Mouse (Mus musculus): ENCODE data around the gene Oprd1. TPM values are rescaled to one million over a fixed set of nuclear protein-coding genes. Genes with fewer than 3 reads are reported as not detected.
A peak's percentile ranks its signal among the peaks of the same experiment; 100 is the strongest.

Oprd1 gene
- polyA plus RNA-seq, 1 experiment: not detected

DNA sequence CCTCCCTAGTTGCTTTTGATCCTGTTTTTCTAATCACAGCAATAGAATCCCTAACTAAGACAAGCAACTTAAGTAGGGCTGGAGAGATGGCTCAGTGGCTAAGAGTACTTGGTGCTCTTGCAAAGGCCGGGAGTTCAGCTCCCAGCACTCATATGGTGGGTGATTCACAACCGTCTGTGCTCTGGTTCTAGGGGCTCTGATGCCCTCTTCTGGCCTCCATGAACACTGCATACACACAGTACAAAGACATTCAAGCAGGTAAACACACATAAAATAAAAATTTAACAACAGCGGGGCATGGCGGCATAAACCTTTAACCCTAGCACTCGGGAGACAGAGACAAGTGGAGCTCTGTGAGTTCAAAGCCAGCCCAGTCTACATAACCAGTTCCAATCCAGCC, 1.9 kb upstream of the Oprd1 start:
- WGBS: 81% methylated on average over 5 of the region's 5 CpGs
- no peak for TF ChIP-seq POLR2A (IDR thresholded peaks at IDR 0.05; ENCODE audit: insufficient read depth, low read depth, low read length)
- TF ChIP-seq CTCF (IDR thresholded peaks at IDR 0.05; ENCODE audit: insufficient read depth, low read depth, low read length): no peak
- no peak overlapping the region for H3K27ac ChIP-seq (ENCODE audit: insufficient read depth, low read depth, low read length)
- H3K4me1 ChIP-seq (ENCODE audit: control insufficient read depth, insufficient read depth, low read length): peaks cover 5% of the 10 kb centered on the region; the same call in 1 of the 2 replicates
- no peak overlapping the region for H3K4me3 ChIP-seq (ENCODE audit: insufficient read depth, low read depth, low read length)

DNA sequence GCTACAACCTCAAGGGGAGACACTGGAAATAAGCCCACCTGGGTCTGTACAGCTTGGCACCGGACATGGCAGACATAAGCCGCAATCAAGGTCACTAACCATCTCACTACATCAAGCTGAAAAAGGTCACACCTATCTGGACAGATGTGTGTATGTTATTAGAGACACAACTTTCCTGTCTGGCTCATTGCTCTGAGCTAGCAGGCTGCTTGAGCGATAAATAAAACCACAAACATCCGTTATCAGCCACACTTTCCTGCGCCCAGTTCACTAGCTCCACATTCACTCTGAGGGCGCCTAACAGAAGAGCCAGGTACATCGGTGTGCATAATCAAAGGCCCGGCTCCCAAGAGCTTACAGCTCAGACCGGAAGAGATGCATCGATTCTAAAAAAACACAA, 806 bp upstream of the Oprd1 start:
- Histone ChIP-seq H3K27ac (ENCODE audit: insufficient read depth, low read depth, low read length) (no peak overlapping the region; the same call in 1 of the 2 replicates), H3K4me1 (ENCODE audit: control insufficient read depth, insufficient read depth, low read length) (peaks cover 9% of the 10 kb centered on the region; the same call in 1 of the 2 replicates), H3K4me3 (ENCODE audit: insufficient read depth, low read depth, low read length) (peak overlapping the region; percentile 68; the same call in 1 of the 2 replicates)
- WGBS: 44% methylated on average over 10 of the region's 10 CpGs
- no peak for TF ChIP-seq CTCF (IDR thresholded peaks at IDR 0.05; ENCODE audit: insufficient read depth, low read depth, low read length)
- TF ChIP-seq POLR2A (IDR thresholded peaks at IDR 0.05; ENCODE audit: insufficient read depth, low read depth, low read length): no peak

DNA sequence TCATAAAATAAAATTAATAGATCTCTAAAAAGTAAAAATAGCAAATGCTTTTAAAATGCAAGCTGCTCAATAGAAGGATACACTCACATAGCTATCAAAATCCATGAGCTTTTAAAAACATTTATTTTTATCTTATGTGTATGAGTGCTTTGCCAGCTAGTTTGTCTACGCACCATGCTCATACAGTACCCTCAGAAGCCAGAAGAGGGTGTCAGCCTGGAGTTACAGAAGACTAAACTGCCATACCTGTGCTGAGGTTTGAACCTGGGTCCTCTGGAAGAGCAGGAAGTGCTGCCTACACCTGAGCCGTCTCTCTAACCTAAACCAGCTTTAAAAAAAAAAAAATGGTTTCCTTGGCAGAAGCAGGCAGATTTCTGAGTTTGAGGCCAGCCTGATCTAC, 5.6 kb downstream of the Oprd1 start:
- TF ChIP-seq CTCF (IDR thresholded peaks at IDR 0.05; ENCODE audit: insufficient read depth, low read depth, low read length): no peak
- TF ChIP-seq POLR2A (IDR thresholded peaks at IDR 0.05; ENCODE audit: insufficient read depth, low read depth, low read length): no peak
- WGBS: 97% methylated on average over 2 of the region's 2 CpGs
- no peak overlapping the region for H3K4me3 ChIP-seq (ENCODE audit: insufficient read depth, low read depth, low read length)
- H3K27ac ChIP-seq (ENCODE audit: insufficient read depth, low read depth, low read length): no peak overlapping the region
- peaks cover 12% of the 10 kb centered on the region for H3K4me1 ChIP-seq (ENCODE audit: control insufficient read depth, insufficient read depth, low read length)

DNA sequence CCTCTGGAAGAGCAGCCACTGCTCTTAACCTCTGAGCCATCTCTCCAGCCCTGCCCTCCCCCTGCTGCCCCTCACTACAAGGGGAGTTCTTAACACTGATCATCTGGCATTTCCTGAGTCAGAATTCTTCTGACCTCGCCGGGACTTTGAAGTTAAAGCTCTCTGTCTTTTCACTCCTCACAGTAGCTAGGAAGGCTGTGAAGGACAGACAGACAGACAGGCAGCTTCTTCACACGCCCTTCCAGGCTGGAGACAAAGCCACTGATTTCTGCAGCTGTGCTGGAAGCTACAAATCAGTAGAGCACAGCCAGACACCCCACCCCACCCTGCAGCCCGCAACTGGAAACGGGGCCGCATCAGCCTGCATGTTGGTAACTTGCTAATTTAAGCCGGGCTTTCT, 7.3 kb downstream of the Oprd1 start:
- 43% methylated on average over 7 of the region's 7 CpGs for WGBS
- Histone ChIP-seq H3K4me1 (ENCODE audit: control insufficient read depth, insufficient read depth, low read length) (peaks cover 19% of the 10 kb centered on the region), H3K4me3 (ENCODE audit: insufficient read depth, low read depth, low read length) (no peak overlapping the region), H3K27ac (ENCODE audit: insufficient read depth, low read depth, low read length) (no peak overlapping the region)
- no peak for TF ChIP-seq POLR2A (IDR thresholded peaks at IDR 0.05; ENCODE audit: insufficient read depth, low read depth, low read length)
- TF ChIP-seq CTCF (IDR thresholded peaks at IDR 0.05; ENCODE audit: insufficient read depth, low read depth, low read length): no peak

DNA sequence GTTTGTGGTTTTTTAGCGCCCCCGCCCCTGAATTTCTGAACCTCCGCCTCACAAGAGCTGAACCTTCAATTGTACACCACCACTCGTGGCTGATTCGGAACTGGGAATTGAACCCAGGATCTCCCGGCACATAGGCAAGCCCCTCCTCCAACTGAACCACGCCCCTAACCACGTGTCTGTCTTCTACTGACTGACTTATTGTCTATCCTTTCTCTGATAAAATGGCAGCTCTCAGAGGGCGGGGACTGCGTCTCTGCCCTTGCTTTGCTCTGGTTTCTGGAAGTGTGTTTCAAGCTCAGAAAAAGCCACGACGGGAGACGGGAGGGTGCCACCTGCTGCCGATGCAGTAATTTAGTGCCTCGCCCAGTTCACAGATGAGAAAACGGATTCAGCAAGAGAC, 10.4 kb downstream of the Oprd1 start:
- no peak for TF ChIP-seq CTCF (IDR thresholded peaks at IDR 0.05; ENCODE audit: insufficient read depth, low read depth, low read length)
- no peak for TF ChIP-seq POLR2A (IDR thresholded peaks at IDR 0.05; ENCODE audit: insufficient read depth, low read depth, low read length)
- Histone ChIP-seq H3K27ac (ENCODE audit: insufficient read depth, low read depth, low read length) (no peak overlapping the region), H3K4me1 (ENCODE audit: control insufficient read depth, insufficient read depth, low read length) (peaks cover 27% of the 10 kb centered on the region), H3K4me3 (ENCODE audit: insufficient read depth, low read depth, low read length) (no peak overlapping the region)
- WGBS: 69% methylated on average over 16 of the region's 16 CpGs

DNA sequence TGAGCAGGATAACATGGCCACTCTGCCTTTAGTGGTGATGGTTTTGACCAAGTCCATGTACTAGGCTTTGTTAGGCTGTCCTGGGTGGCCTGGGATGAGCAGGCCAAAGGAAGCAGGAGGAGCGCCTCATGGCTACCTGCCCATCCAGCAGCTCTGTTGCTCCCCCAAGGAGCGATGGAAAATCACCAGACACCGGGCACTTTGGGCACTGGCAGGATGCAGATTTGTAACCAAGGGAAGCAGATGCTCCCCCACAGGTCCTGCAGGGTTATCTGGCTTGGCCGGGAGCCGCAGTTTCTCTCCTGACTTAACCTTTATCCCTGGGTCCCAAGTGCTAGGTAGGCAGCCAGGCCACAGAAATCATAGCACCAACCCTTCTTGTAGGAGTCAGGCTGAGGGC, 10.9 kb downstream of the Oprd1 start:
- Histone ChIP-seq H3K4me3 (ENCODE audit: insufficient read depth, low read depth, low read length) (no peak overlapping the region), H3K4me1 (ENCODE audit: control insufficient read depth, insufficient read depth, low read length) (peaks cover 32% of the 10 kb centered on the region), H3K27ac (ENCODE audit: insufficient read depth, low read depth, low read length) (no peak overlapping the region)
- 89% methylated on average over 5 of the region's 5 CpGs for WGBS
- TF ChIP-seq POLR2A (IDR thresholded peaks at IDR 0.05; ENCODE audit: insufficient read depth, low read depth, low read length) (no peak), CTCF (IDR thresholded peaks at IDR 0.05; ENCODE audit: insufficient read depth, low read depth, low read length) (no peak)

DNA sequence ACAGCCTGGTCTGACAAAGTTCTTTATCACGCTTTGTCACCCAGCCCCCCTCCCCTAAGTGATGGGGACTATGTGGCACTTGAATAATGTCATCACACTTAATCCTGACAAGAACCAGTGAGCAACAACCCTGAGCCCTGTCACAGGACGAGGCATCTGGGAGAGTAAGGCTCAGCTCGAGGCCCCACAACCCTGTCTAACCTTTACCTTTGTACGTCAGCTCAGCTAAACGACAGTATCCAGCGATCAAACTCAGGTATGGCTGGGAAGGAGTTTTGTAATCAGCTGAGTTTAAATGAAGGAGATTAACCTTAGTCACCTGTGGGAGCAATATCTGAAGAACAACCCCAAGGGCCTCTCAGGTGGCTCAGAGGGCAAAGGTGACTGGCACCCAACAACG, 12.0 kb downstream of the Oprd1 start:
- 90% methylated on average over 7 of the region's 7 CpGs for WGBS
- TF ChIP-seq POLR2A (IDR thresholded peaks at IDR 0.05; ENCODE audit: insufficient read depth, low read depth, low read length): no peak
- TF ChIP-seq CTCF (IDR thresholded peaks at IDR 0.05; ENCODE audit: insufficient read depth, low read depth, low read length): no peak
- Histone ChIP-seq H3K27ac (ENCODE audit: insufficient read depth, low read depth, low read length) (no peak overlapping the region), H3K4me3 (ENCODE audit: insufficient read depth, low read depth, low read length) (no peak overlapping the region), H3K4me1 (ENCODE audit: control insufficient read depth, insufficient read depth, low read length) (peaks cover 30% of the 10 kb centered on the region)

DNA sequence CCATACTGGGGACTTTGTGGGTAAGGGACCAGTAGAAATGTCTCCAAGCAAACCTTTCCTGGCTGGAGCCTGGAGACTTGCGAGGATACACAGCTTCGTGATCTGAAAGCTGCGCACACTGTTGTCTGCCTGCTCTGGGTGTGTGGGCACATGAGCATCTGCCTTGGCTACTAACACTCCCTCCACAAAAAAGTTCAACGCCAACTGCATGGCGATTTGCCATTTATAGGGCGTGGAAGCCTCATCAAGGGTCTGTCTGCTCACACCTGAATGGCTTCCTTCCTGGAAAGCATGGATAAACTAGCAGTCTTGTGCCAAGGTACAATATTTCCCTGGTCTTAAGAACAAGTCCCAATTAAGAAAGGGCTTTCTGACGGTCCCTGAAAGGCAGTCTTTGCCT, 12.5 kb downstream of the Oprd1 start:
- H3K4me1 ChIP-seq (ENCODE audit: control insufficient read depth, insufficient read depth, low read length): peaks cover 33% of the 10 kb centered on the region
- H3K4me3 ChIP-seq (ENCODE audit: insufficient read depth, low read depth, low read length): no peak overlapping the region
- TF ChIP-seq CTCF (IDR thresholded peaks at IDR 0.05; ENCODE audit: insufficient read depth, low read depth, low read length) (no peak), POLR2A (IDR thresholded peaks at IDR 0.05; ENCODE audit: insufficient read depth, low read depth, low read length) (no peak)
- 72% methylated on average over 7 of the region's 7 CpGs for WGBS
- H3K27ac ChIP-seq (ENCODE audit: insufficient read depth, low read depth, low read length): no peak overlapping the region

DNA sequence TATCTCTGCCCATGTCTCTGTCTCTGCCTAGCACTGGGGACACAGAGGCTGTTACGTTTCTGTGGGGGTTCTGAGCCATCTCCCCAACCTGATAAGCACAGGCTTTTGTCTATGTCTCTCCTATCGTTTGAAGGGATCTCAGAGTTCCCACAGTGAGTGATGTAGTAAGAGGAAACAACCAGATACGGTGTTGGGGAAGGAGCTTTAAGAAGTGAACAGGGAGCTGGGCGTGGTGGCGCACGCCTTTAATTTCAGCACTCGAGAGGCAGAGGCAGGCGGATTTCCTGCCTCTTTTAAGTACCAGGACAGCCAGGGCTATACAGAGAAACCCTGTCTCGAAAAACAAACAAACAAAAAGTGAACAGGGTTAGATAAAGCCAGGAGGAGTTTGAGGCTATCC, 13.2 kb downstream of the Oprd1 start:
- no peak overlapping the region for H3K4me3 ChIP-seq (ENCODE audit: insufficient read depth, low read depth, low read length)
- TF ChIP-seq CTCF (IDR thresholded peaks at IDR 0.05; ENCODE audit: insufficient read depth, low read depth, low read length) (no peak), POLR2A (IDR thresholded peaks at IDR 0.05; ENCODE audit: insufficient read depth, low read depth, low read length) (no peak)
- H3K4me1 ChIP-seq (ENCODE audit: control insufficient read depth, insufficient read depth, low read length): peaks cover 36% of the 10 kb centered on the region
- 88% methylated on average over 9 of the region's 9 CpGs for WGBS
- H3K27ac ChIP-seq (ENCODE audit: insufficient read depth, low read depth, low read length): no peak overlapping the region

DNA sequence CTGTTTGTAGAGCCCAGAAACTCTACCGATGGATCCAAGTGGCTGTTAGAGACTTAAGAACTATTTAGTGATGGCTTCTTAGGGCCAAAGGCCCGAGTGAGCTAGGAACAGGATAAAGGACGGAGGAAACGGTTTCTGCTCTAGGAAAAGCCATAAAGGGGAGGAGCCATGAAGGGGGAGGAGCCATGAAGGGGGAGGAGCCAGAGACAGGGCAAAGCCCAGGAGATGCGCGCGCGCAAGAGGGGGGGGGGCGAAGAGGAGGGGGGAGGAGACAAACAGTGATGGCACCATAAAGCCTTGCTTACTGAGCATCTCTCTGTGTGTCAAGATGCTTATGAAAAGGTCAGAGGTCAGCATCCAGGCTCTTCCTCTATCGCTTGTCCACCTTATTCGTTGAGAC, 13.6 kb downstream of the Oprd1 start:
- WGBS: 86% methylated on average over 11 of the region's 11 CpGs
- H3K4me3 ChIP-seq (ENCODE audit: insufficient read depth, low read depth, low read length): no peak overlapping the region

More for the DNA sequence above, 13.6 kb downstream of the Oprd1 start:
- TF ChIP-seq CTCF (IDR thresholded peaks at IDR 0.05; ENCODE audit: insufficient read depth, low read depth, low read length): no peak
- TF ChIP-seq POLR2A (IDR thresholded peaks at IDR 0.05; ENCODE audit: insufficient read depth, low read depth, low read length): no peak
- Histone ChIP-seq H3K27ac (ENCODE audit: insufficient read depth, low read depth, low read length) (no peak overlapping the region), H3K4me1 (ENCODE audit: control insufficient read depth, insufficient read depth, low read length) (peaks cover 36% of the 10 kb centered on the region)
